Mouse (Mus musculus) myocyte (in vitro differentiated cells): ENCODE data around the gene Sarm1. TPM values are rescaled to one million over a fixed set of nuclear protein-coding genes. Genes with fewer than 3 reads are reported as not detected.

ENCODE experiments used
- H3K27me3 ChIP-seq: one replicate; pipeline ENCODE4 v1.6.1; 2011; ENCODE audit not compliant: control insufficient read depth, insufficient read depth, insufficient read length
- H3K36me3 ChIP-seq: one replicate; pipeline ENCODE4 v1.6.1; 2011; ENCODE audit not compliant: control insufficient read depth, insufficient read depth
- H3K4me2 ChIP-seq: one replicate; pipeline ENCODE4 v1.6.1; 2011; ENCODE audit warnings: low read depth, control low read depth
- H3K4me3 ChIP-seq: one replicate; pipeline ENCODE4 v1.5.1; 2011; ENCODE audit warnings: mild to moderate bottlenecking, control low read depth, moderate library complexity
- H3K79me2 ChIP-seq: one replicate; pipeline ENCODE4 v1.6.1; 2011; ENCODE audit not compliant: control insufficient read depth, insufficient read depth
- H3ac ChIP-seq: one replicate; pipeline ENCODE4 v1.6.1; 2011; ENCODE audit not compliant: control insufficient read depth, insufficient read length
- CEBPB ChIP-seq: IDR thresholded peaks from 2 replicates; pipeline ENCODE4 v1.6.1; 2011; ENCODE audit warnings: mild to moderate bottlenecking, moderate library complexity; ENCODE audit not compliant: poor library complexity, insufficient read depth, severe bottlenecking
- E2F4 ChIP-seq: IDR thresholded peaks from one replicate; pipeline ENCODE4 v1.6.1; 2011; ENCODE audit warnings: mild to moderate bottlenecking, control low read depth, moderate library complexity; ENCODE audit not compliant: insufficient read depth
- MAX ChIP-seq: IDR thresholded peaks from one replicate; pipeline ENCODE4 v1.6.1; 2011; ENCODE audit warnings: low read depth, mild to moderate bottlenecking, control low read depth
- MYOD1 ChIP-seq, 3 experiments: IDR thresholded peaks; one replicate each; pipeline ENCODE4 v1.6.1; 2011; ENCODE audit warnings: control low read depth in 2 of 3, low read depth in 2 of 3, mild to moderate bottlenecking in 2 of 3, moderate library complexity in 1 of 3; ENCODE audit not compliant: insufficient read length in 2 of 3, control insufficient read depth in 1 of 3
- MYOG ChIP-seq, 3 experiments: IDR thresholded peaks; one replicate each; pipeline ENCODE4 v1.6.1; 2011; ENCODE audit warnings: control low read depth in 2 of 3, low read depth in 2 of 3, mild to moderate bottlenecking in 2 of 3; ENCODE audit not compliant: insufficient read length in 2 of 3, control insufficient read depth in 1 of 3, insufficient read depth in 1 of 3
- POLR2A ChIP-seq: IDR thresholded peaks from one replicate; pipeline ENCODE4 v1.6.1; 2011; ENCODE audit warnings: low read depth, mild to moderate bottlenecking, control low read depth, moderate library complexity; ENCODE audit not compliant: insufficient read length
- POLR2AphosphoS2 ChIP-seq: IDR thresholded peaks from one replicate; pipeline ENCODE4 v1.6.1; 2011; ENCODE audit warnings: low read depth, control low read depth; ENCODE audit not compliant: insufficient read length
- REST ChIP-seq: IDR thresholded peaks from one replicate; pipeline ENCODE4 v1.6.1; 2011; ENCODE audit warnings: mild to moderate bottlenecking, control low read depth, moderate library complexity; ENCODE audit not compliant: insufficient read depth, insufficient read length
- SRF ChIP-seq: IDR thresholded peaks from one replicate; pipeline ENCODE4 v1.6.1; 2011; ENCODE audit warnings: low read depth; ENCODE audit not compliant: control insufficient read depth, insufficient read length
- TCF12 ChIP-seq: IDR thresholded peaks from one replicate; pipeline ENCODE4 v1.6.1; 2011; ENCODE audit warnings: mild to moderate bottlenecking, control low read depth; ENCODE audit not compliant: poor library complexity, insufficient read depth, severe bottlenecking
- TCF3 ChIP-seq: IDR thresholded peaks from one replicate; pipeline ENCODE4 v1.6.1; 2011; ENCODE audit warnings: low read depth, control low read depth; ENCODE audit not compliant: insufficient read length
- USF1 ChIP-seq: IDR thresholded peaks from one replicate; pipeline ENCODE4 v1.6.1; 2011; ENCODE audit warnings: low read depth, mild to moderate bottlenecking, control low read depth, moderate library complexity
- polyA plus RNA-seq: library from polyadenylated mRNA; unstranded; fragments of >200 nt; fragmentation: generic; extraction: Trizol; gene quantifications from one replicate; pipeline ENCODE4 v1.2.1, GENCODE M21; 2012; ENCODE audit warnings: missing spikeins

Sarm1 gene
- polyA plus RNA-seq, 1 experiment: 0.17 TPM

- TF ChIP-seq SRF (no peak), CEBPB (no peak), MAX (no peak), TCF3 (no peak), TCF12 (no peak), POLR2A (no peak), USF1 (no peak), MYOD1 (IDR thresholded peaks at IDR 0.05; ENCODE audit: control insufficient read depth in 1 of 3, insufficient read length in 2 of 3, low read depth in 2 of 3) (no peak), POLR2AphosphoS2 (no peak), REST (no peak), E2F4 (no peak), MYOG (IDR thresholded peaks at IDR 0.05; ENCODE audit: control insufficient read depth in 1 of 3, insufficient read depth in 1 of 3, insufficient read length in 2 of 3, low read depth in 2 of 3) (no peak)
- H3K79me2 ChIP-seq: no peaks in the 10 kb centered on the region
- no peak overlapping the region for H3K4me3 ChIP-seq
- H3K27me3 ChIP-seq: no peaks in the 10 kb centered on the region
- no peak overlapping the region for H3ac ChIP-seq
- no peaks in the 10 kb centered on the region for H3K36me3 ChIP-seq
- no peak overlapping the region for H3K4me2 ChIP-seq
These were observed 54.4 kb downstream of the Sarm1 start for GRCm38 (mm10) chr11:78443115-78443514.

- TF ChIP-seq MYOG (IDR thresholded peaks at IDR 0.05; ENCODE audit: control insufficient read depth in 1 of 3, insufficient read depth in 1 of 3, insufficient read length in 2 of 3, low read depth in 2 of 3) (no peak), REST (no peak), USF1 (no peak), SRF (no peak), MAX (no peak), CEBPB (no peak), TCF3 (no peak), MYOD1 (IDR thresholded peaks at IDR 0.05; ENCODE audit: control insufficient read depth in 1 of 3, insufficient read length in 2 of 3, low read depth in 2 of 3) (no peak), TCF12 (no peak), POLR2AphosphoS2 (no peak), POLR2A (no peak), E2F4 (no peak)
- H3K36me3 ChIP-seq: no peaks in the 10 kb centered on the region
- H3K4me3 ChIP-seq: no peak overlapping the region
- H3K79me2 ChIP-seq: no peaks in the 10 kb centered on the region
- no peak overlapping the region for H3K4me2 ChIP-seq
- no peaks in the 10 kb centered on the region for H3K27me3 ChIP-seq
- H3ac ChIP-seq: no peak overlapping the region
These were observed 59.1 kb downstream of the Sarm1 start for GRCm38 (mm10) chr11:78438399-78438930.

GRCm38 (mm10) chr11:78437182-78437581 is 60.4 kb downstream of the Sarm1 start:
- H3K79me2 ChIP-seq: no peaks in the 10 kb centered on the region
- TF ChIP-seq SRF: no peak
- no peak for TF ChIP-seq E2F4
- no peak for TF ChIP-seq POLR2AphosphoS2
- no peak for TF ChIP-seq TCF3
- TF ChIP-seq POLR2A: no peak
- no peak for TF ChIP-seq TCF12
- TF ChIP-seq MYOD1 (IDR thresholded peaks at IDR 0.05; ENCODE audit: control insufficient read depth in 1 of 3, insufficient read length in 2 of 3, low read depth in 2 of 3): no peak
- H3K4me3 ChIP-seq: no peak overlapping the region
- no peaks in the 10 kb centered on the region for H3K36me3 ChIP-seq
- no peaks in the 10 kb centered on the region for H3K27me3 ChIP-seq
- H3ac ChIP-seq: no peak overlapping the region
- H3K4me2 ChIP-seq: no peak overlapping the region

DNA sequence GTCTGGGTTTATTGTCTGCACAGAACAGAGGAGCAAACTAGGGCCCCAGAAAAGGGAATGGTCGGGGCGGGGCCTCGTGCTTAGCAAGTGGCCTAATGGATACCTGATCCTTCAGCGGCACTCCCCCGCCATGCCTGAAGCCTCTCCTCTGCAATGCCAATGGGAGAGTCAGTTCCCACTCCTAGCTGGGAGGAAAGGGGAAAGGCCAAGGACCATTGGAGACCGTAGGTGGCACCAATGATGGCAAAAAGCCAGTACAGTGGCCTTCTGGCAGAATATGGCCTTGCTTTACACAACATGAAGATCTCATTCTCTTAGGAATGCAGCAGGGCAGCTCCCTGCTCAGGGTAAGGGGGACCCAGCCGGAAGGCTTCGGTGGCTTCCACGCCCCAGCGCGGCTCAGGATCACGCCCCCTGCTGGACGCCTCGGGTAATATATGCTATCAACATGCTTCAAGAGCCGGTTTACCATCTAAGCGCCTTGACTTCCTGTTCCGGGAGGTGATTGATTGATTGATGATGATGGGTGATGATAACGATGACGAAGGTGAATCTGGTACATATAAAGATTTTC is 61.7 kb downstream of the Sarm1 start:
- TF ChIP-seq POLR2AphosphoS2 (no peak), MYOD1 (IDR thresholded peaks at IDR 0.05; ENCODE audit: control insufficient read depth in 1 of 3, insufficient read length in 2 of 3, low read depth in 2 of 3) (no peak), MAX (no peak), USF1 (no peak), E2F4 (no peak), POLR2A (no peak), TCF12 (no peak), MYOG (IDR thresholded peaks at IDR 0.05; ENCODE audit: control insufficient read depth in 1 of 3, insufficient read depth in 1 of 3, insufficient read length in 2 of 3, low read depth in 2 of 3) (no peak), CEBPB (no peak), TCF3 (no peak), SRF (no peak), REST (no peak)
- no peak overlapping the region for H3K4me2 ChIP-seq
- no peaks in the 10 kb centered on the region for H3K79me2 ChIP-seq
- no peak overlapping the region for H3ac ChIP-seq
- H3K36me3 ChIP-seq: no peaks in the 10 kb centered on the region
- H3K27me3 ChIP-seq: no peaks in the 10 kb centered on the region
- H3K4me3 ChIP-seq: no peak overlapping the region
